Mouse (Mus musculus) macrophage (primary cell): ENCODE data around the gene Lrch1. TPM values are rescaled to one million over a fixed set of nuclear protein-coding genes. Genes with fewer than 3 reads are reported as not detected.

Experiments
- H3K27ac ChIP-seq: fragments of 350-480 bp; formaldehyde crosslinking; 2 replicates; pipeline ENCODE4 v1.9.0; 2021
- H3K36me3 ChIP-seq: fragments of 350-480 bp; formaldehyde crosslinking; 2 replicates; pipeline ENCODE4 v1.9.0; 2021; ENCODE audit errors: inconsistent target
- H3K4me3 ChIP-seq: fragments of 350-480 bp; formaldehyde crosslinking; 2 replicates; pipeline ENCODE4 v1.9.0; 2021; ENCODE audit errors: inconsistent target
- H3K79me2 ChIP-seq: fragments of 350-480 bp; formaldehyde crosslinking; 2 replicates; pipeline ENCODE4 v1.9.0; 2021; ENCODE audit errors: inconsistent target
- WGBS: methylation state at CpG from one replicate; pipeline ENCODE4 v1.1.7; 2026; ENCODE audit warnings: inconsistent platforms; ENCODE audit not compliant: missing documents; 5-methylcytosine and 5-hydroxymethylcytosine counted together
- polyA plus RNA-seq: library from polyadenylated mRNA; stranded (reverse); fragments of 250-400 nt; gene quantifications from 3 replicates; pipeline ENCODE4 v1.2.4, GENCODE M21; 2018; ENCODE audit warnings: inconsistent platforms

The Lrch1 gene
- polyA plus RNA-seq, 1 experiment from 2014 or later: 11.9 TPM

DNA sequence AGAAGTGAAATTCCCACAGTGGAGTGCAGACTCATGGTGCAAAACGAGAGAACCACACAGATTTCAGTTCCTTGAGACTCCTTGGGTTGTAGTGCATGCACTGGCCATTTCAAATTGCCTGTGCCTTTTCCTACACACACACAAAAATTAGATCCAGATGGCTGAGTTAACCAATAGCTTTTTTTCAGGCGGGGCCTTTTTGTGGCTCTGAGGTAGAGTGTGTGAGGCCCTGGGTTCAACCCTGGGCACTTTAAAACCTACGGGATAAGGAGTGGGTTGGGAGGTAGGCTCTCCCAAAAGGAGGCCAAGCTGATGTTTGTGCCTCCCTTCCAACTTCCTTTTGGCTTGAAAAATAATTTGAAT is 15.7 kb upstream of the Lrch1 start:
- Histone ChIP-seq H3K79me2 (no peaks in the 10 kb centered on the region), H3K27ac (no peak overlapping the region), H3K4me3 (no peak overlapping the region), H3K36me3 (no peaks in the 10 kb centered on the region)
- 76% methylated on average over 3 of the region's 3 CpGs for whole genome bisulfite sequencing

DNA sequence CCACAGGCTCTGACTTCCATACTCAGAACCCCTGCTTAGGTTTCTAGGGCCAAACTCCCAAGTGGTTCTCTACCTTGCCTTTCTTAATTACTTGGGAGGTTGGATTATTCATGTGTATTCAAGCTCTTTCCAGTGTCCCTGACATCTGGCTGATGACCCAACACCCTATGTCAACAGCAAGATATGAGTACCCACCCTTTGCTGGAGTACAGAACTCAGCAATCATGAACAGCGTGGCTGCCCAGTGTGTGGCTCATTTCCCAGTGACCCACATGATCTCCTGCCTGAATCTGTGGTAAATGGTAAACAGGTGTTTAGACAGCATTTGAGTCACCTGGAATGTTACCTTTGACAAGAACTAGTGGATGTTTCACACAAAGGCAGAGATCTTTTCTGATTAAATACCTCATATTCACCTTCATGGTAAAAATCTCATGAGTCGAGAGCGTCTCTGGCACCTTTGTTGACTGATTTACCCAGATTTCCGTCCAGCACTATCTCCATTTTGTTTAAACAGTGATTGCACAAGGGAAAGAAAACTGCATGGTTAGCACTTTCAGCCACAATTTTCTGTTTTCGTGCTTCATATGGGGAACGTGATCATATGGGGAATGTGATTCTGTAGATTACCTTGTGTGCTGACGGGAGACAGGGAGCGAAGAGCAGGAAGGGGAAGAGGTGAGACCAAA is 15.2 kb upstream of the Lrch1 start:
- WGBS: 86% methylated on average over 8 of the region's 8 CpGs
- Histone ChIP-seq H3K36me3 (no peaks in the 10 kb centered on the region), H3K27ac (no peak overlapping the region)

DNA sequence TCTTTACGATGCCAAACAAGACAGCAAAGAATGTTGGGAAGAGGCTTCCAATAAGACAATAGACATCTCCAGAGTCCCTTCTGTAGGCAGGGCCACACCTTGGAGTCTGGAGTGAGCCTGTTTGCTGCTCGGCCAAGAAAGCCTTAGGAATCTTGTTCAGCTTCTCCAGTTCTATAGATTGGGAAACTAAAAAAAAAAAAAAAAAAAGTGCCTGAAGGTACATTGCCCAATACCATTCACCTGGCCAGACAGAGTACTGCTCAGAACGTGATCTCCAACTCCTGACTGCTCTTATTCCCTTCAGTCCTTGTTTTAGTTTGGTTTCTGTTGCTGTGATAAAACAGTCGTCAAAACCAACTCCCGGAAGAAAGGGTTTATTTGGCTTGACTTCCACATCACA is 12.9 kb upstream of the Lrch1 start:
- H3K79me2 ChIP-seq: no peaks in the 10 kb centered on the region
- H3K36me3 ChIP-seq: no peaks in the 10 kb centered on the region
- H3K4me3 ChIP-seq: no peak overlapping the region
- 93% methylated on average over 5 of the region's 5 CpGs for WGBS
- H3K27ac ChIP-seq: no peak overlapping the region

More for the DNA sequence above, 15.2 kb upstream of the Lrch1 start:
- Histone ChIP-seq H3K4me3 (no peak overlapping the region), H3K79me2 (no peaks in the 10 kb centered on the region)

DNA sequence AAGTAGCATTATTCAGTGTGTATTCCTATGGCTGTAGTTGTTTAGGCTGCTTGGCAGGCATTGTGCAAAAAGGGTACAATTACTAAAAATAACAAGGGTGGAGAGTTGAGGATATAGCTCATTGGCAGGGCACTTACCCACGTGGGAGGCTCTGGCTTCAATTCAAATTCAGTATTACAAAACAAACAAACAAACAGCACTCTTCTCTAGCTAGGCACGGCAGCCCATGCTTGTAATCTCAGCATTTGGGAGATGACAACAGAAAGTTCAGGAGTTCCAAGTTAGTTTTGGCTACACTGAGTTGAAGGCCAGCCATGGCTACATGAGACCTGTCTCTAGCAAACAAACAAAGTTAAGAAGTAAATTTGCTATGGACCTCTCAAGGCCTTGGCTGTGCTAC is 9.0 kb upstream of the Lrch1 start:
- Histone ChIP-seq H3K79me2 (no peaks in the 10 kb centered on the region), H3K36me3 (no peaks in the 10 kb centered on the region), H3K27ac (no peak overlapping the region), H3K4me3 (no peak overlapping the region)
- 72% methylated on average over 2 of the region's 2 CpGs for WGBS

DNA sequence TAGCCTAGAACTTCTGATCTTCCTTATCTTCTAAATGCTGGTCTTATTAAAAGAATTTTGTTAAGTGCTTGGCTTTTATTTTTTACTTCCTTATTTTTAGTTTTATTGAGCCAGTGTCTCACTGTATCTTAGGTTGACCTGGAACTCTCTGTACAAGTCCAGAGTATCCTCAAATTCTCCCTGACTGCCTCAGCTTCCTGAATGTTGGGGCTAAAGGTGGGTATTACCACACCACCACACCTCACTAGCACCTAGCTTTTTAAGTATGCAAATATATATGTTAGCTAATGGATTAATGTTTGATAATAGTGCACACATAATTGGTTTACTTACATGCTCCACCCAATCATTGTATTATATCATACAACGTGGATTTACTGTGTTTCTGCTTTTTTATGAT is 8.6 kb upstream of the Lrch1 start:
- H3K4me3 ChIP-seq: no peak overlapping the region
- WGBS: 100% methylated on average over 1 of the region's 1 CpGs

DNA sequence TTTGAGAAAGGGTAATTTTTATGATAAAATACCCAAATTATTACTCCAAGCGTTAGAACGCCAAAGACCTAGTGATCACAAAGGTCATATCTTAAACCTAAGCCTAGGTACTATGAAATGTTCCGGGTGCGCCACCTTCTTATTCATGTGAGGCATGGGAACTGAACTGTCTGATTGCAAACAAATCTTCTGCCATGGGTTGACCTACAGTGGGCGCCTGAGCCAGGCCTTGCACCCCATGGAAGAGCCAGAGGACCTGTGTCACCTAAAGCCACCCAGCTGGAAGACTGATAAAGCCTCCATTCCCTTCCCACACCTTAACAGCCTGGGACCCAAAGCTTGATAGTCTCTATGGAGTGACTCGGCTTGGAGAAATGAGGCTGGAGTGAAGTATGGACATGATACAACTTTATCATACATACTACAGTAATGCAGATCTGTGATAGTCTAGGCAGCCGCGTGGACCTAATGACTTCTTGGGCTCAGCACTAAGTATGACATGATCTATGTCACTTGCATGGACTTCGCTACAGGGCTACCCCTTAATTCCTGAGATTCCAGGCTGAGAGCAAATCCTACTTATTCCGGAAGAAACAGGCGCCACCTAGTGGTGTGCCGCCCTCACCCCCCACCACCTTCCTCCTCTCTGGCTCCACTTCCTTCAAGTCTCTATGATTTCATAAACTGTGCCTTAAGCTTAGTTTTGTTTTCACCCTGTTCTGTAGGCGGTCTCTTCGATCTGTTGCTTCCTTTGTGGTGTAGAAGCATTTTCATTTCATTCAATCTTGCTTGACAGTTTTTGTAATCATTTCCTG is 957 bp upstream of the Lrch1 start:
- Histone ChIP-seq H3K27ac (peak overlapping the region; percentile 60), H3K36me3 (no peaks in the 10 kb centered on the region), H3K4me3 (peak overlapping the region; percentile 61), H3K79me2 (peaks cover 35% of the 10 kb centered on the region)
- WGBS: 29% methylated on average over 14 of the region's 14 CpGs

More for the DNA sequence above, 8.6 kb upstream of the Lrch1 start:
- H3K27ac ChIP-seq: no peak overlapping the region
- no peaks in the 10 kb centered on the region for H3K36me3 ChIP-seq
- no peaks in the 10 kb centered on the region for H3K79me2 ChIP-seq

DNA sequence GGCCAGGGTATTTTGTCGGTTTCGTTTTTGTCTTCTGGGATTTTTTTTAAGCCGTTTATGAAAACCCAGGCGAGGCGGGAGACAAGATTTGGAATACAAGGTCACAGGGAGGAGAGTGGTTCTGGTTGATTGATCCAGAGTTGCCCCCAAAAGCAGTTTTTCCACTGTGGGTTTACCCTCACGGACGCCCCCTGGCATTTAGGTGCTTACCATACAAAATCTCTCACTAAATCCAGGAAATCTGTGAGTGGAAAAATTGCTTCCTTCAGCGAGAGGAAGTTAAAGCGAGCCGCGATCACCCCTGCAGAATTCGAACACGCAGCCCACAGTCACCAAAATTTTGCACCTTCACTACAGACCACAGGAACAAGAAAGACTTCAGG is 329 bp upstream of the Lrch1 start:
- peaks cover 41% of the 10 kb centered on the region for H3K79me2 ChIP-seq
- peak overlapping the region; percentile 61 for H3K4me3 ChIP-seq
- H3K27ac ChIP-seq: peak overlapping the region; percentile 60
- 3% methylated on average over 13 of the region's 13 CpGs for WGBS
- no peaks in the 10 kb centered on the region for H3K36me3 ChIP-seq

DNA sequence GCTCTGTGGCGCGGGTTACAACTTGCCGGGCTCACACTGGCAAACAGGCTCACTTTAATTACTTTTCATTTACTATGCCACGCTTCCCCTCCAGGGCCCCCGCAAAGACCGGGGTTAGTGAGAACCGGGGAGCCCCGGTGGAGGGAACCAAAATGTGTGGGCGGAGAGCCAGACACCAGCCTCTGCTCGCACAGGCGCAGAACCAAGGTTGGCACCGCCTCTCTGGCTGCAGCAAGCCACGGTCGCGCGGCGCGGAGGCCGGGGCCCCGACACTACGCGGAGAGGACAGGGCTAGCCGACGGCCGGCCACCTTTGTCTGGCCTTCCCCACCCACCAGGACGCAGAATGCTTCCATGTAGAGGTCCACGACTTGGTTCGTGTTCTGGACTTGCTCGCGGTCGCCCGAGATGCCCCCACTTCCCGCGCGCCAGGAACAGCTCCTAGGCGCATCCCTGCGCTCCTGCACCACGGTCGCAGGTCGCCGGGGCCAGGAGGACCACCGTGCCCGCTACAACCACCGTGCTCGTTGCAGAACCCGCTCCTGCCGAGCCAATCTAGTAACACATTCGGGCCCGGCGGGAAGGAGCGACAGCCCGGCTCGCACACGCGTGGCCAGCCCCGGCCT is 813 bp downstream of the Lrch1 start:
- H3K36me3 ChIP-seq: no peaks in the 10 kb centered on the region
- under 1% methylated on average over 56 of the region's 56 CpGs for WGBS
- peak overlapping the region; percentile 61 for H3K4me3 ChIP-seq
- peak overlapping the region; percentile 41 for H3K27ac ChIP-seq
- peaks cover 52% of the 10 kb centered on the region for H3K79me2 ChIP-seq

DNA sequence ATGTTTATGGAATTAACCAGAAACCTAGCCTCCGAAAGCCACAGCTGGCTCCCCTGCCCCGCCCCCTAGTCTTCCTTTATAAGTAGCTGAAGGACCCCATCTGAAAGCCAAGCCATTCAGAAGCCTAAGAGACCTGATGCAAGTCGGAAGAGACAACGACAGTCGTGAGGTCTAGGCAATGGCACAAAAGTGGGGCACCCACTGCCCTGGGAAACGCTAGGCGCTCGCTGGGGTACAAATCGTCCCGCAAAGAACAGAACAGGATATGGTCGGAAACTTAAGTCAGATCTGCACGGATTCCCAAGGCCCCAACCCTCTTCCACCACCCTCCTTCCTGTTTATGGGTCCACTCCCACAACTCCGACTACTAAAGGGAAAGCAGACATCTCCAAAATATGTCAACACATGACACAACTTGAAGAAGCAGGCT is 1.3 kb downstream of the Lrch1 start:
- Histone ChIP-seq H3K36me3 (no peaks in the 10 kb centered on the region), H3K4me3 (peak overlapping the region; percentile 61), H3K27ac (peak overlapping the region; percentile 41), H3K79me2 (peaks cover 58% of the 10 kb centered on the region)
- 1% methylated on average over 13 of the region's 13 CpGs for WGBS

DNA sequence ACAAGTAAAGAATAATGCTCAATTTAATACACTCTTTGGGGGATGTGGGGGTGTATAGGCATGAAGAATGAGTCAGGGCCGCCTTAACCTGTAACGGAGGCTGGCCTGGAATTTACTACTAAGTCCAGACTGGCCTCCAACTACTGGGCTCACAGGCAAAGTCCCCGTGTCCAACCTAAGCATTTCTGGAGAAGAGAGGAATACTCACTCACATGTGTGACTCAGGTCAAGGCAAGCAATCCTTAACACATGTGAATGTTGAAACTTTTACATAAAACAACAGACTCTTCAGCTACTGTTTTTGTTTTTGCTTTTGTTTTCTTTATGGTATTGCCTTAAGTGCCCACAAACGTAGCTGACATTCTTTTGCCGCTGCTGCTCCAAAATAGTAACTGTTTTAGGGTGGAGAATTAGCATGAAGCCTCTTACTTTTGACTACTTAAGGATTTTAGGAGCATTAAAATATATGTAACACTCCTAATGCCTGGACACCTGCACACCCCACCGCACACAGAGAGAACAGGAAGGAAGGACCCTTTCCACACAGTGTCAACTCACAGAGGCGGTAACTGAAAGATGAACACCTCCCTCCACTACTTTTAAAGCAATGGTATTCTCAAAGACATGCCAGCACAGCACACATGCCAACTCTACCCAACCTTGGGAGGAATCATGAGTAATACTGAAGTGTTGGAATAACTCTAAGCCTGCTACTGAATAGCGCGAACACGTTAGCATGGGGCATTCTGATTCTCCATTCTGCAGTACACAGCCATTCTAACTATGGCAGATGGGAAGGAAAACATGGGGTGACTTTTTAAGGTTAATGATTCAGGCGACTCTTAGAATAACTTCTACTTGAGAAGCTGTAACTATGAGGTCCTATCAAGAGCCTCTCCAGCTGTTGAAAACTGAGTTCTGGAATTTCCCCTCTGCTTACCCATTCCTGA is 2.1 kb downstream of the Lrch1 start:
- Histone ChIP-seq H3K36me3 (no peaks in the 10 kb centered on the region), H3K27ac (0 out of 2 replicates have a peak overlapping the region, but pooled peaks have one; percentile 41), H3K79me2 (peaks cover 66% of the 10 kb centered on the region), H3K4me3 (peak overlapping the region; percentile 61)
- 38% methylated on average over 10 of the region's 11 CpGs for whole genome bisulfite sequencing

DNA sequence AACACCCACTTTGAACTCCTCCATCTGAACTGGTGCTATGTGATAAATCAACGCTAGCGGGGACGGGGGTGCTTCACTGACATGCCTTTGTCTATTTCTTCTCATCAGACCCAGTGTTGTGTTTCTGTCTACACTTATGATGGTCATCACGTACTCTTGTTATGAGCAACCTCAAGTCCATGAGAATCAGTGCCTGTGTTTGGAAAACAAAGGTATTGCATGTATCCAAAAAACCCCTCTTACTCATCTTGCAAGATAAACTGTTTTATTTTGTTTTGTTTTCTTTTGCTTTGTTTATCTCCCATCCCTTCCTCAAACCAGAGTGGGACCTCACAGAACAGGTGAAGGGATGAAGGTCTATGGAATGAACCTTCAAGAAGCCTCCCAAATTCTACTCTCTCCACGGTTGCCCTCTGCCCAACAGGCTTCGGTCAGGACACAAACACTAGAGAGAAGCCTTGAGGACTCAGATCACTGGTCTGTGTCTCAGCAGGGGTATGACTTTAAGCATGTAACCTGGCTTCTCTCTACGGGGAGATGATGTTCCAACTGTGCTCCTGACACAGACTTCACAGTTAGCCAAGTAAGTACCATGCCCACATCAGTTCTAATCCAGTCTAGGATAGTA is 3.4 kb downstream of the Lrch1 start:
- 91% methylated on average over 7 of the region's 7 CpGs for WGBS
- Histone ChIP-seq H3K79me2 (peaks cover 75% of the 10 kb centered on the region), H3K36me3 (no peaks in the 10 kb centered on the region), H3K27ac (no peak overlapping the region), H3K4me3 (no peak overlapping the region)

DNA sequence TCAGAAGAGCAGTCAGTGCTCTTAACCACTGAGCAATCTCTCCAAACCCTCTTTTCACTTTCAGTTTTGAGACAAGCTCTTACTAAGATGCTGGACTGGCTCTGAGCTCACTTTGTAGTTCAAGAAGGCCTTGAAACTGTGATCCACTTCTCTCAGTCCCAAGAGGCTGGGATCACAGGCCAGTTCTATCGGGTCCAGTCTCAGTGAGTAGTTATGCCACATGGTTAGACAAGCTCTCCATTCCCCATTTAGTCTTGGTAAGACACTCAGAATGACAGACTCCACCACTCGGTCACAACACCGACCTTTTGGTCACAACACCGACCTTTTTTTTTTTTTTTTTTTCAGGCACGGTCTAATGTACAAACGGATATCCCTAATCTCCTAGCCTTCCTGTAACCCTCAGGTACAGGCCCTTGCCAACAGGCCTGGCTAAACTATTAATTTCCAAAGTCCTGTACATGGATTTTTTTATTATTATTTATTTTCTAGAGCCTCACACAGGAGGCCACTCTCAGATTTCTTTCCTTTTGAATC is 4.0 kb downstream of the Lrch1 start:
- 100% methylated on average over 5 of the region's 6 CpGs for WGBS
- no peaks in the 10 kb centered on the region for H3K36me3 ChIP-seq
- H3K79me2 ChIP-seq: peaks cover 79% of the 10 kb centered on the region
- no peak overlapping the region for H3K27ac ChIP-seq
- no peak overlapping the region for H3K4me3 ChIP-seq

DNA sequence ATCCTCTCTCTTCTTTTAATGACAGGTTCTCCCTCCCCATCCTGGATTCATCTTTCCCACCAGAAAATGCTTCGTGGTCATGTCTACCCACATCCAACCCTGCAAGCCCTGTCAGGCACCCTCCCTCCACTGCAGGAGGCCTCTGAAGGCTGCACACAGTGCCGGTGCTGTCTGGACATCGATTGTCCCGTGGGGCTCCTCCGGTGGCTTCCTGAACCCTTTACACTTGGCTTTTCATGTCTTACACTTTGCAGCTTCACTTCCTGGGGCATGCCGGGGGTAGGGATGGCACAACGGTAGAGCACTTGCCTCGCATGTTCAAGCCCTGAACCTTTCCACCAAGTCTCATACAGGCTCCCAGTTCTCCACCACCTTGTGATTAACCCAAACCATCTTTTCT is 4.7 kb downstream of the Lrch1 start:
- Histone ChIP-seq H3K4me3 (no peak overlapping the region), H3K36me3 (no peaks in the 10 kb centered on the region), H3K27ac (no peak overlapping the region), H3K79me2 (peaks cover 86% of the 10 kb centered on the region)
- WGBS: 29% methylated on average over 8 of the region's 8 CpGs
